Mouse (Mus musculus) mesoderm, embryonic 11.5 days (tissue): ENCODE data around the gene Vill.

ENCODE experiments used
- DNase-seq: peaks from one replicate; pipeline ENCODE4 v3.0.0-alpha.2; 2012; ENCODE audit warnings: low read depth, low spot score

The Vill gene

GRCm38 (mm10) chr9:119052154-119052944 is at the start of gene Vill:
Gene Vill (plus strand): TSS chr9:119052778.
- DNase-seq, result peak; percentile 77

DNA sequence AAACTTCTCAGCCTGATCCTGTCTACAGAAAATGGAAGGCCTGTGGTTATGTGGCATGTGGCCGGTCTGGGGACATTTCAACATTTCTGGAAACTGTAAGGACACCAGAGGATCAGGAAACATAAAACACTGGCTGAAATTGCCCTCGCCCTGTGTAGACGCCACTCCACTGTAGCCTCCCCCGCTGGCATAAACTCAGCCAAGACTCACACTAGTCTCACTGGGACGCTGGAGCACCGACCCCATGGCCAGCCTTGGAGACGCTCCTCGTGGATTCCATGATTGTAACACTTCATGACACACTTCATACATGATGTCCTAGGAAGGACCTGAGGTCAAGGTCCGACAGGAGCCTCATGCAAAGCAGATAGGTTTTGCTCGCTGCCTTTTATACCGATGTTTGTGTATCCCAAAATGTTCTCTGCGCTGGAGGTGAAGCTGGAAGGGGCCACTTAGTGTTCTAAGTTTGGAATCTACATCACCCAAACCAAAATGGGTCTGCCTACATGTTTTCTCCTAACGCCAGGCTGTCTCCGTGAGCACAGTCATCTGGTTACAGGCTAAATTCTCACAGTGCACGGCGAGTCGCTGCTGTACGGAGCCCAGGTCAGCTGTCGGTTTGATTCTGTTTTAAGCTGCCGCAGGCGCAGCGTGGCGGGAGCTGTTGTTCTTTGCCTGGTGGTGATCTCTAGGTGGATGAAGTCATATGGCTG is 48.4 kb upstream of the Vill start:
- no peak for DNase-seq

- DNase-seq, result no peak
Measured at GRCm38 (mm10) chr9:119004703-119005076, 47.9 kb upstream of the Vill start.

DNA sequence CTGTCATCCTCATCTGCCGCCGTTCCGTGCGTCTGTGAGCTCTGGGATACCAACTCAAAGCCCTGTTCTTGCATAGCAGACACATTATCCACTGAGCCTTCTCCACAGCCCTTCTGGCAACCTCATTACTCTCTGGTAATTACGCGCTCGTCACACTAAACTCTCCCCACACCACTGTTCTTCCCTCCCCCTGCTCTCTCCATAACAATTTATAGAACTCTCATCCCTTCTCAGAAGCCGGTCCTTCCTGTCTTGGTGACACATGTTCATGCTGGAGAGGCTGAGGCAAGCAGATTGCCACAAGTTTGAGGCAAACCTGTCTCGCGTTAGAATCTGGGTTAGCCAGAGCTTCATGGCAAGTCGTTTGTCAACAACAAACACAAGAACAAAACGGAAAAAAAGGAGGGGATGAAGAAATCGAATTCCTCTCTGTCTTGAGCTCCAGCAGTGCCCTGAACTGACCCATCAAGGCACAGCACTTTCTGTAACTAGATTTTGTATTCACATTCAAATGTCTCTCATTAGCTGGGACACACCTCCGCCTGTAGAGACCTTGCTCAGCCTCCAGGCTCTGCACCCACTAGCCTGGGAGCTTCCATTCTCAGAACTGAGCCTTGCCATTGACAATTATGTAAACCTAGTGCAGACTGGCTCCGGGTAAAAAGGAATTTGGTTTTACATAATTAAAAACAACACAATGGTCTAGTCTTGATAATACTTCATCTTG is 47.1 kb upstream of the Vill start:
- DNase-seq, result no peak

GRCm38 (mm10) chr9:119007266-119007665 is 45.3 kb upstream of the Vill start:
- DNase-seq, result no peak

GRCm38 (mm10) chr9:119008871-119009270 is 43.7 kb upstream of the Vill start:
- DNase-seq, result no peak

DNA sequence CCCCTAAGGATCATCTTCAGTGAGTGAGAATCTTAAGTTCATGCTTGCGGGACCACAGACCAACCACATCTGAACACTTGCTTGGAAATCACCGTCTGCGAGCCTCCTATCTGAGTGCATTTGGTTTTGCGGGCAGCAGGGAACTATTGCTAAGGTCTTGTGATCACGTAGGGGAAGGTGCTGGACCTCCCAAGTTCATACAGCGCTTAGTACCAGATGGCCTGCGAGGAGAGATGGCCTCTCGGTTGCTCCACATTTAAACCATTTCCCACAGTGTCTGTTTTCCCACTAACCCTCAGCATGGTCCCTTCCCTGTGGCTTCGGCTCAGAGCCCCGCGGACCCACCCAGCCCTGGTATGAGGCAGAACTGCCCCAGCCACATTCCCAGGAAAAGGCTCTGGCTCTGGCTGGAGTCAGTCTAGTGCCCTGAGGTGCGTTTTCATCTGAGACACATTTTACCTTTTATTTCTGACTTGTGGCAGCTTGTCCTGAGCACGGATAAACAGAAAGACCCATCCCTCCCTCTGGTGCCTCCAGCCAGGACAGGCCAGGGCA is 42.3 kb upstream of the Vill start:
- no peak for DNase-seq

DNA sequence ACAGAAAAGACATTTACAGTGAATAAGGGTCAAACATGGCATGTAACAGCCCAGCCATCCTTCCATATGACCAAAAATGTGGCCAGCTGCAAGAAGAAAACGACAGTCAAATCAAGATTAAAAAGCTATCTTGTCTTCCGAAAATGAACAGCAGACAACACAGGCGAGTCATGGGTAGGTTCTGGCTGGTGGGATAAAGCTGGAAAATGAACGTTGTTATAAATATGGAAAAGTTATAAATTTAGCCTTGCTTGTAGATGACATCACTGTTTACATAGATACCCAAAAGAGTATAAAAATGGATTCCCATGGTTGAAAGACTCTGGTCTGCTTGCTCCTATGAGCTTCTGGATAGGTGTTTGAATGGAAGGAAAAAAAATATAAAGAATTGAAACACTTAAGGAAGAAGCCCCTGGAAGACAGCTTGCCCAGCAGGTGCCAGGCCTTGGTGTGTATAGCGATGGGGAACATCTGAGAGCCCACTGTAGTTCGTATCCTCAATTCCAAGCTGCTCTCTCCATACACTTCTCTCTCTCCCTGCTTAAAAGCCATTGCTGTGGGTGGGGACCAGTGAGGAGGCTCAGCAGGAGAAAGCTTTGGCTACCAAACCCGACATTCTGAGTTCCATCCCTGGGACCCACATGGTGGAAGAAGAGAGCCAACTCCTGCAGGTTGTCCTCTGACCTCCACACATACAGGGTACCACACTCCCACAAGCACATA is 35.6 kb upstream of the Vill start:
- no peak for DNase-seq

DNA sequence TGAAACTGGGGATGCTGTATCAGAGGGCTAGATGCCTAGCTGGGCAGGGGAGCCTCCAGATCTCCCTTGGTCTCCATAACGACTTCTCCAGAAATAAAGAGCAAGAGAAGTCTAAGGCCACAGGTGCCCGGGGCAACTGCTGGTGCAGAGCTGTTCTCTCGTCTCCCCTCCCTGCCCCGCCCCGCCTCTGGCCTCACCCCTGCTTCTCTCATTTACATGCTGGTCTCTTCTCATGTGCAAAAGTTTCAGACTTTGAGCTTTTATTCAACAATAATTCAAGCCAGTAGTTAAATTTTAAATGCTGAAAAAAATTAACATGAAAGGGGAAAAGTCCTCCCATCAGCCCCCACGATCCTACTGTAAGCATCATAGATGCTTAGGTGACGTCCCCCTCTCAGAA is 30.8 kb upstream of the Vill start:
- no peak for DNase-seq

DNA sequence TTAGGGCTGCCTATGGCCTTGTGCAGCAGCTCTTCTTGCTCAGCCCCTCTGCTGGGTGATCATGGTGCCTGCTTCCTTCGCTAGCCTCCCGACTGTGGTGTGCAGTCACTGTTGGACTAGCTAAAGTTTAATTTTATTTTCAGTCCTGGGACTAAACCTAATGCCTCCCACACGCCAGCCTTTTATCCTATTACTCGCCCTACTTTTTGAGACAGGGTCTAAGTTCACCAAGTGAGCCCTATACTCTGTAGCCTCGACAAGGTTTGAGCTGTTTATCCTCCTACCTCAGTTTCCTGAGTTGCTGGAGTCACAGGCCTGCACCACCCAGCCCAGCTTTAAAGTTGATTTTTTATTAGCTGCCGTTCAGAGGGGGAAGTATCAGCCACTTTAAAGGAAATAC is 27.3 kb upstream of the Vill start:
- no peak for DNase-seq

DNA sequence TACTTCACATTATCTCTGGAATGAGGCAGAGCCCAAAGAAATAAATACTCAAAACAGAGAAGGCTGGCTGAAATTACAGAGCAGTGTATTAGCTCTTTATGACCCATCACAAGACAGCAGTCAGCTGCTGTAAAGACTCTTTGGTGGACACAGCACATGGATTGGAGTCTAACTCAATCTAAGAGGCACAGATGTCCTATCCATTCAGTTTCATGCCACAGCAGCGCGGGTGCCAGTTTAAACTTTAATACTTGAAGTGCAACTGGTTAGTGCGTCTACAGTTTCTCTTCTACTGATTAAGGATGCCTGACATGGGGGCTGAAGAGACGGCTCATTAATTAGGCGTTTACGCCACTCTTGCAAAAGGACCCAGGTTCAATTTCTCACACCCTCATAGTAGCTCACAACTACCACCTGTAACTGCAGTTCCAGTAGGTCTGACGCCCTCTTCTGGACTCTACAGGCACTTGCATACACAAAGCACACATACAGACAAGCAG is 26.7 kb upstream of the Vill start:
- no peak for DNase-seq

DNA sequence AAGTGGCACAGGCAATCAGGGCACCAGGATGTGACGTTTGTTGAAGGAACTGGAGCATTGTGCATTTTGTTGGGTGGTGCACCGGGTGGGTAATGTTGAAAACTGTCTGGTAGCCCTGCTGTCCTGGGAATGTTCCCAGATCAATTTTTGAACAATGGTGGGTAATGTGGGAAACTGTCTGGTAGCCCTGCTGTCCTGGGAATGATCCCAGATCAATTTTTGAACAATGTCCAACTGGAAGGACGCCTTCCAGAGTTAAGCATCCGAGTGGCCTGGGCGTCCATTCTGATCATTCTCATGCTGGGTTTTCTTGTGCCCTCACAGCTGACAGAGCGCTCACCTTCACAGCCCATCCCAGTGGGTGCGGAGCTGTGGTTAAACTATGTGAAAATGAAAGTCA is 25.2 kb upstream of the Vill start:
- DNase-seq, result no peak

GRCm38 (mm10) chr9:119028226-119029195 is 24.1 kb upstream of the Vill start:
- DNase-seq, result no peak

DNA sequence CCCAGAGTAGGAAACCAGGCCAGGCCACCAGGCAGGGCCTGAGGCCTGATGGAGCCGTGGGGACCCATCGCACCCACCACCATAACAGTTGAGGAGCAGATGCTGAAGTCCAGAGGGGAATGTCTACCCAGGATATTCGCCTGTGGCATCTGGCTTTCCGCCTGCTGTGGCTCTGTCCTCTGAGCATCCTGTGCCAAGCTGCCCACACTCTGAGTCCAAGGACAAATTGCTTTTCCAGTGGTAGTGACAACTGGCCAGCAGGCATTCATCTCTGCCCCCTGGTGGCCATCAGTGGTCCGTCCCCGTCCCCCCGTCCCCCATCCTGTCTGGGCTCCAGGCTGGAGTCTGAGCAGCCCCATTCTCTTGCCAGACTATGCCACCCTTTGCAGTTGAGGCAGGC is 23.0 kb upstream of the Vill start:
- peak; percentile 49 for DNase-seq

DNA sequence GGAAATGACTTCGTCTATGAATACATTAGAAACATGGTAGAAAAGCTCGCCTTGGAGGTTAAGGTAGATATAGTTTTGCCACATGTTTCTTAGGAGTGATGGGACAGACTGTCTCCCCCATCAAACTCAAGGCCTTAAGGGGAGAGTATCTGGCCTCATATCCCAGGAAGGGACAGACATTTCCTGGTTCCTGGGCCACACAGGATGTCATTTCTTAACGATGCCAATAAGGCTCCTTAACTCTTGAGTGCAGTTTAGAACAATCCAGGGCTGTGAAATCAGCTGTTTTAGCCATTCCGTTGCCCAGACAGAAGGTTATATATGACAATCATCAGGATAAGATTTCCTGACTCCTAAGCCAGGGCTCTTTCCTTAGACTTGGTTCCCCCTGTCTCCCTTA is 21.5 kb upstream of the Vill start:
- DNase-seq, result no peak

GRCm38 (mm10) chr9:119031772-119032171 is 20.8 kb upstream of the Vill start:
- no peak for DNase-seq

- no peak for DNase-seq
Measured at GRCm38 (mm10) chr9:119032538-119032937, 20.0 kb upstream of the Vill start.

DNA sequence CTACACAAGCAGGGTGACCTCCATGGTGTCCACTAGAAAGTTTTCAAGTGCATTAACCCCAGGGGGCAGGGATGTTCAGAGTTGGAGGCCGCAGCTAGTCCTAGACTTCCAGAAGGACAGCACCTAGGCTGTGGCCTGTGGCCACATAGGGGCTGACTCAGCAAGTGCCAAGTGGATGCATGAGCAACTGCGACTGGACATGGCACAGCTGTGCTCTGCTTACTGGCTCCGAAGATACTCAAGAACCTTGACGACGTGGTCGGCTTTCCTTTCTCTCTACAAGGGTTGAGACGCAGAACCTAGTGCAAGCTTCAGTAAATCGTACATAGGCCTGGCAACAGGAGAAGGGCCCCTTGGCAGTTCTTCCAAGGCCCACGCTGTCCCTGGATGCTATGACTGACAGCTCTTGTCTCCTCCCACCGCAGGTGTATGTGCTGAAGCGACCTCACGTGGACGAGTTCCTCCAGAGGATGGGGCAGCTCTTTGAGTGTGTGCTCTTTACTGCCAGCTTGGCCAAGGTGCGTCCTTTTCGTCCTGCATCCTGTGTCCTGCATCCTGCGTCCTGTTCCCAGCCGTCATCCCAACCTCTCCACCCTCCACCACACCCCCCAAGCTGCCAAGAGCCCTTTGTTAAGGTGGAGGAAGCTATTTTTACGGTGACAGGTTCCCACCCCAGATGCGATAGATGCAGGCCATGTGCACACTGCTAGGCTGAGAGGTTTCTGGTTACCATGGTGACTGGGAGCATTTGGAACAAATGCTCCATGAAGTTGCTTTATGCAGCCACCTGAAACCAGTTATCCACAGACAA is 19.3 kb upstream of the Vill start:
- peak; percentile 50 for DNase-seq

GRCm38 (mm10) chr9:119034069-119034468 is 18.5 kb upstream of the Vill start:
- no peak for DNase-seq
